Mouse (Mus musculus) liver, embryonic 14.5 days (tissue): ENCODE data around the gene Npy5r.

Experiments
- CTCF ChIP-seq: IDR thresholded peaks from 2 replicates; pipeline ENCODE4 v1.5.1; 2016; ENCODE audit warnings: antibody characterized with exemption, low read depth, control low read depth
- EP300 ChIP-seq: IDR thresholded peaks from 2 replicates; pipeline ENCODE4 v1.6.1; 2016; ENCODE audit warnings: antibody characterized with exemption, low read depth

DNA sequence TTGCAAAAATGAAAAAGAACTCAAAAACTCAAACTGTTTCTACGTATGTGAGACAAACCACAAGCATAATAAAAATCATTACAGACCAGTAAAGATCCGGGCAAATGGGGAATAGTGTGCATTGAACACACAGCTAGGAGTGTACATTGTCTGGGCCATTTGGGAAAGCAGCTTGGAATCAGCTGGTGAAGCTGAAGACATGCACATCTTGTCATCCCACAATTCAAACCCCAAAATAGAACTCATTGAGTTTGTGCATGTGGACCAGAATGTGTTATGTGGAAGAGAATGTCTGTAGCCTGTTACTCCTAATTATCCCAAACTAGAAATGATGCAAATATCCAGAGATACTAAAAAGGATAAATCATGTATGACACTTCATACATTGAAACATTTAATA lies 34.9 kb upstream of the Npy5r start:
- TF ChIP-seq EP300, result no peak
- TF ChIP-seq CTCF, result no peak
